Mouse (Mus musculus) CH12.LX (cell line): ENCODE data around the gene Gm11032.

ENCODE experiments used
- ELF1 ChIP-seq: IDR thresholded peaks from 2 replicates; pipeline ENCODE4 v1.6.1; 2014; ENCODE audit warnings: low read depth, mild to moderate bottlenecking, inconsistent platforms, low read length, improper control_type of control experiment
- POLR2A ChIP-seq: IDR thresholded peaks from 2 replicates; pipeline ENCODE4 v1.6.1; 2011; ENCODE audit warnings: low read depth, mild to moderate bottlenecking, improper control_type of control experiment, low read length
- POLR2AphosphoS2 ChIP-seq: IDR thresholded peaks from 2 replicates; pipeline ENCODE4 v1.6.1; 2011; ENCODE audit warnings: low read depth, low read length, improper control_type of control experiment
- ZKSCAN1 ChIP-seq: IDR thresholded peaks from 2 replicates; pipeline ENCODE4 v1.6.1; 2012; ENCODE audit warnings: low read depth, inconsistent platforms, low read length, improper control_type of control experiment, borderline replicate concordance

- no peak for TF ChIP-seq POLR2A
- TF ChIP-seq POLR2AphosphoS2, result no peak
- no peak for TF ChIP-seq ELF1
- no peak for TF ChIP-seq ZKSCAN1
Measured at GRCm38 (mm10) chr11:4636782-4637342, 17.0 kb downstream of the Gm11032 start.
